Mouse (Mus musculus) v-Abl transformed pro-B cells (cell line): ENCODE results near the gene Gpr62.
"Not testable (repeated sequence)": the region's sequence is repeated elsewhere in the genome, so short reads cannot be mapped to it uniquely, and the experiment has no call there.

Experiments used
- in situ Hi-C, 2 experiments: fragments of 400-800 bp; cut with MboI; formaldehyde crosslinking; loops; one replicate each; pipeline ENCODE4 v1.15.1; 2025; ENCODE audit not compliant: unreplicated experiment in 2 of 2

Gene Gpr62

GRCm38 (mm10) chr9:106465571-106466200 lies at the start of gene Gpr62:
Gene Gpr62, minus strand, starts transcription at chr9:106465938.
- in situ Hi-C loops: loop anchor here in 1 of 2 experiments (25.0 kb wide), 1 partner anchor 628 kb away; the partner anchor contains the start of gene Col6a6

DNA sequence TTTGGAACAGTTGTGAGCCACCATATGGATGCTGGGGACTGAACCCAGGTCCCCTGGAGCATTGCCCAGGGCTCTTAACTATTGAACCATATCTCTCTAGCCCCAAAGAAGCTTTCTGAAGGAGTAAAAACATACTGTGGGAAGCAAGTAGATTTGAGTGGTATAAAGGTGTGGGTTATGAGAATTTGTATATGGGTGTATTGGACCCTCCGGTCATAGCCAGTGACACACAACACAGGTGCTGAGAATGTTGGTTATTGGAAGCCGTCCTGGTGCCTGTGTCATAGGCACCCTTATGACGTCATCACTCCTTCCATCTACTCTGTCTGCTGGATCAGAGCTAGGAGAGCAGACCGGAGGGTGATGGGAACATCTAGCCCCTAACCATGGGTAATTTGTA lies 48.5 kb upstream of the Gpr62 start, which contains the start of gene Iqcf5:
Gene Iqcf5 (plus strand): TSS at position 301 of the 400 bp plus-strand sequence.
- in situ Hi-C loops: no loop called here

DNA sequence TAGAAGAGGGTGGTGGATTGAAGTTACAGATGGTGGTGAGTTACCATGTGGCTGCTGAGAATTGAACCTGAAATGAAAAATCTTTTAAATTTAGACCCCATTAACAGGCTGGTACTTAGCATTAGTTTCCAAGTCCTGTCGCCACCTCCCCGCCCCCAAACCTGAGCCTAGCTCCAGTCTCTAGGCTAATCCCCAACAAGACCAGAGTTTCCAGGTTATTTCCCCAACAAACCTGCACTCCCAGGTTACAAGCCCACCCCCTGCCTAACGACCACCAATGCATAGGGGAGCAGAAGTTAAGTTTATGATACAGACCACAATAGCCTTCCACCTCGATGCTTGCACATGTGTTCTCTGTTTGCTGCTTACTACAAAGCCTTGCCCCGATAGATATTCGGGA lies 47.8 kb upstream of the Gpr62 start:
- in situ Hi-C loops: no loop called here

DNA sequence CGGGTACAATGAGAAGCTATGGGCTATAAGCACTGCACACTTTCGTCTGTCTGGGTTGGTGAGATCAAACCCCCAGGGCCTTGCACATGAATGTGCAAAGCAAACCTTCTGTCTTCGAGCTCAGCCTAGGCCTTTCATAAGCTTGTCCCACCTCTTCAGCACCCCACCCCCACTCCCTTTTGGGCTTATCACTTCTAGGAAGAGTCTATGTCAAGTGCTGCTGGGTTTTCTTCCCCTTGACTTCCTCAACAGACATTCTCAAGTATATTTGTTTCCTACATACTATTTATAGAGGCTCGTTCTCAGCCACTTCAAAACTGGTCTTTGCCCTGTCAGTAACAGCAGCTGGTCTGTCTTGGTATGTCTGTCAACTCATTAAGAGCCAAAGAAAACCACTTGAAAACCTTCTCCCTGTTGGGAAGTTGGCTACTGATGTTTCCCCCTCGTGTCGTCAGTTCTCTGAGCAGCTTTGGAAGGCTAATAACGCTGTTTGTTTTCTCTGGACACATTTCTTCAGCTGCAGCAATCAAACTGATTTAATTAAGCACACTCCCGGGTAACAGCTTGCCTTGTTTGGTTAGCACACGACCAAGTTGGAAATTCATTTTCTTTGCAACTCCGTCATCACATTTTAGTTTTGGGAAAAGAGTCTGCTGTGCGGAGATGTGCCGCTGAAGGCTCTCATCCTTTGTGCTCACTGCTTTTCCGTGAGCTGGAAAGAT lies 47.2 kb upstream of the Gpr62 start:
- in situ Hi-C loops: no loop called here

- in situ Hi-C loops: no loop called here
These were observed 43.6 kb upstream of the Gpr62 start for GRCm38 (mm10) chr9:106509356-106509755.

DNA sequence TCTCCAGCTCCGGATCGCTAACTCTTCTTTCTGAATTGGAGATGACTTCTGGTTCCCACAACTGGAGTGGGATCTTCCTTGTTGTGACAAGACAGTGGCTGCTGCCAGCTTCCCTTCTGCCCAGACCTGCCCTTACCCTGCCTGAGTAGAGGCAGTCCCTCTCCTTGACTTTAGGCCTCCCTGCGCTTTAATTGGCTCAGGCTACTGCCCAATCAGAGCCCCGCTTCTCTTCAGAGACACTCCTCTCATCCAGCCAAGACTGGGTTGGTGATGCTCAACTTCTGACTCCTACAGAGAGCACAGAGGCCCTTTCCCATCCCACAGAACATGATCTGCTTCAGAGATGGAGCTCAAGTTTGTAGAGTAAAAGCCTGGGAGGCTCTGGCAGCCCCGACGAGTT lies 38.5 kb upstream of the Gpr62 start:
- in situ Hi-C loops: no loop called here

DNA sequence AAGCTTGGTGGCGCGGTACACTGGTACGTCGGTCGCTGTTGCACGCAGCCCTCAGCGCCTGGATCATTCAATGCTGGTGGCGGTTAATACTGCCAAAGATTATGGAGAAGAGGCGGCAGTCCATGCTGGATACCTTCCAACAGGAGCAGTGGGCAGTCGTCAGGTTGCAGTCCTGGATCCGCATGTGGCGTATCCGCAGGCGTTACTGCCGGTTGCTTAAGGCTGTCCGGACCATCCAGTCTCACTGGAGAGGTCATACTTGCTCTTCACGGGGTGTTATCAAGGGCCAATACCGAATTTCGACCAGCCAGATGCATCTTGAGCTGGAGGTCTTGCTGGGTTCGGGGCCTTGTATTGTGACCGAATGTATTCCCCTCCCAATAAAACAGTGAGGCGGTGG lies 36.1 kb upstream of the Gpr62 start:
- in situ Hi-C loops: no loop called here

DNA sequence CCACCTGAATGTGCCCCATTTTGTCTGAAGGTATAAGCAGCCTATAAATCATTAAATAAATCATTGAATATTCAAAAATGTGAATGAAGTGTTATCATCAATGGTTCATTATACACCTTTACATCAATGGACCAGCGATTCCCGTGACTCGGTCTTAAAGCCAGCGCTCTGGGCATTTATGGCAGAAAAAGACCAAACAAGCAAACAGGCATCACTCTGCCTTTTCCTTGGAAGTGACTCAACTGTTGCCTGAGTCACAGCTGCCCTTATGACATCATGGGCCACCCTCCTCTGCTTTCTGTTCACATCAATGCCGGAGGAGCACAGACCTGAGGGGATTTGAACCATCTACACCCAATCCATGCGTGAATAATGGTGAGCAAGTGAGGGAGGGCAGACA lies 33.9 kb upstream of the Gpr62 start, which contains the start of gene Iqcf1:
Gene Iqcf1 (plus strand): TSS at position 301 of the 400 bp plus-strand sequence.
- in situ Hi-C loops: no loop called here

- in situ Hi-C loops: not testable (repeated sequence)
These were observed 21.9 kb upstream of the Gpr62 start for GRCm38 (mm10) chr9:106487602-106488001.

- in situ Hi-C loops: no loop called here
These were observed 19.3 kb upstream of the Gpr62 start for GRCm38 (mm10) chr9:106485076-106485475.

- in situ Hi-C loops: no loop called here
These were observed 17.9 kb upstream of the Gpr62 start for GRCm38 (mm10) chr9:106483606-106484005.

DNA sequence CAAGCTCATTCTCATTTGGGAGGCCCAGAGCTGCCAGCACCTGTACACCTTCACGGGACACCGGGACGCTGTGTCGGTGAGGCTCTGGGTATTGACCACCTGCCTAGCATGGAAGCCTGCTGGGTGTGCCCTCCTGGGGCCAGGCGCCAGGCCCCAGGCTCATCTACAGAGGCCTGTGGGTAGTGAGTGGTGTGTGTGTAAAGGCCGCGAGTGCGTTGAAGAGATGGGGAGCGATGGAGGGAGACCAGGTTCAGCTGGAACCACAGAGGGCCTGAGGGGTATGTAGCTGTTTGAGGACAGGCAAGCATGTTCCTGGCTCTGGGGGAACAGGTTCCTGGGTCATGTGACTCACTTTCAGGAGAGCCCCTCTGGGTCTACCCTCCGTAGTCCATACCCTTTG lies 17.4 kb upstream of the Gpr62 start:
- in situ Hi-C loops: no loop called here

DNA sequence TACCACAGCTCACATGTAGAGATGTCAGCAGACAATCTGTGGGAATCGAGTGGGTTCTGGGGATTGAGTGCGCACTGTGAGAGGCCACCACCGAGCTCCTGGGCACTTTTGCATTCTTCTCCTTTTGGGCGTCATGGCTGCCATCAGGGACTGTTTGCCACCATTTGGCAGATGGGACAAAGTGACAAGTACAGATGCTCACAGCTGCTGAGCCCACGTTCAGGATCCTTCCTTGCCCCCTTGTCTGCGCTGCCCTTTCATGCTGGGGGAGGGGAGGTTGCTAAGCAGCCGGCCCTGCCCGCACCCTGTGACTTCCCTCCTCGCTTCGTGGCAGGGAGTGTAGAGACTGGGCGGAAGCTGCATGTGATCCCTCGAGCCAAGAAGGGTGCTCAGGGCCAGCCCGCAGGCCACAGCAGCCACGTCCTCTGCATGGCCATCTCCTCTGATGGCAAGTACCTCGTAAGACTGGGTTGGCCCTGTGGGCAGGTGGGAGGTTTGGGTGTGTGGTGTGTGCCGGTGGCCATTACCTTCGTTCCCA lies 16.9 kb upstream of the Gpr62 start:
- in situ Hi-C loops: no loop called here

- in situ Hi-C loops: no loop called here
These were observed 15.9 kb upstream of the Gpr62 start for GRCm38 (mm10) chr9:106481676-106482075.

- in situ Hi-C loops: no loop called here
These were observed 15.3 kb upstream of the Gpr62 start for GRCm38 (mm10) chr9:106481075-106481474.

GRCm38 (mm10) chr9:106480541-106480940 lies 14.8 kb upstream of the Gpr62 start:
- in situ Hi-C loops: no loop called here

GRCm38 (mm10) chr9:106478101-106478500 lies 12.4 kb upstream of the Gpr62 start:
- in situ Hi-C loops: loop anchor here (5.0 to 10.0 kb wide), 2 partner anchors 53 to 261 kb away; partner anchors contain the start of gene Rpl29 (in 1 of the 2)

DNA sequence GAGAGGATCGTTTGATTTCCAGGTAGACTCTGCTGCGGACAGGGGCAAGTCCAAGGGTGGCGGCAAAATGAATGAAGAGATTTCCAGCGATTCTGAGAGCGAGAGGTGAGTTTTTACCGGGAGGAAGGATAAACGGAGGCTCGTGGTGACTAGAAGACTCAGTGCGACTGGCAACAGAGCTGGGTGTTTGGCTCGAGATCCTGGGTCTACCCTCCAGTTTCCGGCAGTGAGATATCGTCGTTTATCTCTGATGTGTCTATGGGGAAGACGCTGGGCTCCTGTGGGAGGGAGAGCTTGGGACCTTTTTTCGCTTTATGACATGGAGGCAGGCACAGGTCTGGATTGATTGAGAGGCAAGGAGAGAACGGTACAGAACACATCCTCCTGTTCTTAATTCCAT lies 11.9 kb upstream of the Gpr62 start:
- in situ Hi-C loops: loop anchor here (5.0 to 10.0 kb wide), 2 partner anchors 53 to 260 kb away; partner anchors contain the start of gene Rpl29 (in 1 of the 2)

- in situ Hi-C loops: loop anchor here (5.0 to 10.0 kb wide), 2 partner anchors 52 to 260 kb away; partner anchors contain the start of gene Rpl29 (in 1 of the 2)
These were observed 11.3 kb upstream of the Gpr62 start, which contains the start of gene Parp3 for GRCm38 (mm10) chr9:106476924-106477484. Gene Parp3, minus strand, starts transcription at chr9:106476949.

DNA sequence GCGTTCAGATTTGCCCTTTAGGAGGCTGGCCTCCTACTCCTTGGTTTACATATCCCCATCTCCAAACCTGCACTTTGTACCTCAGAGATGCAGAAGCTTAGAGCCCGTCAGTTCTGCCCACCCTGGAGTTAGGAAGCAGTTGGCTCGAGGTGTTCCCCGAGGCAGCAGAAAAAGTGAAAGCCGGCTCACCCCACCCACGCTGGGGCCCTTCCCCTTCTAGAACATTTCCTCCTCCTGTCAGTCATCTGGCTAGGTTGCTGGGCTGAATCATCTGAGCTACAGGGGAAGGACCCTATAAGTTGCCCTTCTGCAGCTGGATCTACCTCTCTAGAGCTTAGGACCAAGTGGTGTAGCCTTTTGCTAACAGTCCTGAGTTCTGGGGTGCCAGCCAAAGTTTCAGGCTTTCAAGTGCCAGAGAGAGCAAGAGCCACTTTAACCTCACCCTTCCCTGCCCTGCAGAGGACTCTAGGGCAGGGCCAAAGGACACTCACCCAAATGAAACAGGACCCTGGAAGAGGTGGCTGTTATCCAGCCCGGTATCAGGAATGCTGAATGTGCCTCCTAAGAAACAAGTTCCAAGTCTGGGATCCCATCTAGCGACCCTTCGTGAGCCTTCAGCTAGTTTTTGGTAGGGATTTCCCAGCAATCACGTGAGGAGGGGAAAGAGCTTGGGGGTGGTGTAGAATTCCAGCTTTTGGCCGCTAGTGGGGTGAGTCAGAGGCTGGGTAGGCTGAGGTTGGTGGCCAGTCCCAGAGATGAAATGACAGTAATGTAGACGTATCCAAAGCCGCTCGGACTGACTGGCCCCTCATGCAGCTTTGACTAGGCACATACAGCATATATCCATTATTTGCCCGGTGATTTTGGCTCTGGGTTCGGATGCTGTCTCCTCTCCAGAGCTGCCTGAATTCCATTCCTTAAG lies 10.5 kb upstream of the Gpr62 start:
- in situ Hi-C loops: loop anchor here (5.0 to 10.0 kb wide), 2 partner anchors 51 to 259 kb away; partner anchors contain the start of gene Rpl29 (in 1 of the 2)
